Mouse (Mus musculus) retina, postnatal 7 days (tissue): ENCODE results near the gene Plod3.

ENCODE experiments used
- DNase-seq: peaks from one replicate; pipeline ENCODE4 v3.0.0-alpha.2; 2012; ENCODE audit warnings: low read depth, low spot score

Plod3 gene

GRCm38 (mm10) chr5:136962966-136963540, 23.8 kb upstream of the Plod3 start:
- DNase-seq, result no peak

- DNase-seq, result no peak
These were observed 21.6 kb upstream of the Plod3 start for GRCm38 (mm10) chr5:136965210-136965609.

- DNase-seq, result no peak
These were observed 21.1 kb upstream of the Plod3 start for GRCm38 (mm10) chr5:136965686-136966085.

GRCm38 (mm10) chr5:136966331-136966730, 20.5 kb upstream of the Plod3 start, which contains the start of gene Cldn15:
Gene Cldn15 (plus strand): TSS chr5:136966616.
- DNase-seq, result no peak

GRCm38 (mm10) chr5:136966861-136967455, 19.9 kb upstream of the Plod3 start:
- no peak for DNase-seq

GRCm38 (mm10) chr5:136967592-136967991, 19.2 kb upstream of the Plod3 start:
- DNase-seq, result no peak

GRCm38 (mm10) chr5:136970703-136971102, 16.1 kb upstream of the Plod3 start:
- no peak for DNase-seq

GRCm38 (mm10) chr5:136973670-136974069, 13.1 kb upstream of the Plod3 start:
- DNase-seq, result no peak

- DNase-seq, result no peak
These were observed 9.1 kb upstream of the Plod3 start for GRCm38 (mm10) chr5:136977769-136978168.

GRCm38 (mm10) chr5:136979762-136980161, 7.1 kb upstream of the Plod3 start:
- no peak for DNase-seq

GRCm38 (mm10) chr5:136980974-136981373, 5.8 kb upstream of the Plod3 start:
- DNase-seq, result no peak

- DNase-seq, result peak; percentile 53
These were observed 4.4 kb upstream of the Plod3 start for GRCm38 (mm10) chr5:136982338-136982930.

GRCm38 (mm10) chr5:136984828-136985227, 2.0 kb upstream of the Plod3 start:
- no peak for DNase-seq

- peak; percentile 31 for DNase-seq
These were observed 517 bp downstream of the Plod3 start for GRCm38 (mm10) chr5:136987138-136987933.

GRCm38 (mm10) chr5:136987934-136988271, 1.1 kb downstream of the Plod3 start, which contains the start of gene Znhit1:
Gene Znhit1 (minus strand): TSS chr5:136988021.
- DNase-seq, result no peak

- no peak for DNase-seq
These were observed 1.6 kb downstream of the Plod3 start for GRCm38 (mm10) chr5:136988420-136988819.

- no peak for DNase-seq
These were observed 3.0 kb downstream of the Plod3 start for GRCm38 (mm10) chr5:136989801-136990200.

- no peak for DNase-seq
These were observed 12.6 kb downstream of the Plod3 start for GRCm38 (mm10) chr5:136999449-136999848.

- DNase-seq, result no peak
These were observed 13.8 kb downstream of the Plod3 start for GRCm38 (mm10) chr5:137000612-137001011.

- no peak for DNase-seq
These were observed 20.5 kb downstream of the Plod3 start for GRCm38 (mm10) chr5:137007276-137007675.

GRCm38 (mm10) chr5:137009988-137010387, 23.2 kb downstream of the Plod3 start:
- no peak for DNase-seq

GRCm38 (mm10) chr5:137012401-137012950, 25.7 kb downstream of the Plod3 start:
- DNase-seq, result no peak
